Mouse (Mus musculus) hindbrain, embryonic 15.5 days (tissue): Measurements from ENCODE around the gene Fmnl3. TPM values are rescaled to one million over a fixed set of nuclear protein-coding genes. Genes with fewer than 3 reads are reported as not detected.

Source experiments
- polyA plus RNA-seq: library from polyadenylated mRNA; unstranded; fragments of >200 nt; fragmentation: Nextera tagmentation; extraction: Ambion mirVana; gene quantifications from 2 replicates; pipeline ENCODE4 v1.2.1, GENCODE M21; 2015

The Fmnl3 gene
- polyA plus RNA-seq, 1 experiment from 2014 or later = 8.9 TPM

Other genes starting within 250 kb of the Fmnl3 start
- 32.3 and 34.9 TPM in 2 replicates for gene Spats2, start 244.6 kb downstream of the Fmnl3 start, polyA plus RNA-seq
- 0.81 and 1.5 TPM in 2 replicates for gene Kcnh3, start 145.6 kb downstream of the Fmnl3 start, polyA plus RNA-seq
- 203 and 209 TPM in 2 replicates for gene Mcrs1, start 118.5 kb downstream of the Fmnl3 start, polyA plus RNA-seq
- gene Prpf40b, start 75.4 kb downstream of the Fmnl3 start, polyA plus RNA-seq = 108 and 114 TPM in 2 replicates
- 0.55 and 0.86 TPM in 2 replicates for gene Fam186b, start 74.6 kb downstream of the Fmnl3 start, polyA plus RNA-seq
- gene Tmbim6, start 22.4 kb upstream of the Fmnl3 start, polyA plus RNA-seq = 299 and 320 TPM in 2 replicates
- gene Nckap5l, start 87.3 kb upstream of the Fmnl3 start, polyA plus RNA-seq = 14.7 and 17.1 TPM in 2 replicates
- gene Bcdin3d, start 104.2 kb upstream of the Fmnl3 start, polyA plus RNA-seq = 16.4 and 17.7 TPM in 2 replicates
- gene Faim2, start 157.7 kb upstream of the Fmnl3 start, polyA plus RNA-seq = 42.2 and 48.7 TPM in 2 replicates
- not detected in 2 replicates for gene Aqp2, start 208.6 kb upstream of the Fmnl3 start, polyA plus RNA-seq
- gene Aqp5, start 220.3 kb upstream of the Fmnl3 start, polyA plus RNA-seq = 1.3 and 2.4 TPM in 2 replicates
- 0.78 and 1.00 TPM in 2 replicates for gene Aqp6, start 230.9 kb upstream of the Fmnl3 start, polyA plus RNA-seq